Mouse (Mus musculus) kidney, postnatal 25 days (tissue): ENCODE measurements around the gene Setd4.

Experiments used
- DNase-seq, 2 experiments: peaks; one replicate each; pipeline ENCODE4 v3.0.0; 2021; ENCODE audit warnings: mixed read lengths in 2 of 2

Setd4 gene

DNA sequence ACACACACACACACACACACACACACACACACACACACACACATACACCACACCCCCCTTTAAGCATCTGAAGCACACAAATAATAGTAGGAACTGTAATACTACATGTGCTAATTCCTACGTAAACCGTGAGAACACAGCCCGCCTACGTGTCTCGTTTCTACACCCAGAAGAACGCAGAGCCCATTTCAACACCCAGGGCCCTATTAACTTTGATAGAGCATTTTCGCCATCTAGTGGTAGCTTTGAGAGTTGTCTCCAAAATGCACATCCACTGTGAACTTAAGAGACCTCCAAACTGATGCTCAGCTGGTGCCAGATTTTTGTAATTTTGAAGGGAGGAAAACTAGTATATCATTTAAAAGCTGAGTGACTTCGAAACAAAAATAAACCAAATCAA, 60.2 kb downstream of the Setd4 start:
- DNase-seq: peak in 1 of 2 experiments; percentile 65

DNA sequence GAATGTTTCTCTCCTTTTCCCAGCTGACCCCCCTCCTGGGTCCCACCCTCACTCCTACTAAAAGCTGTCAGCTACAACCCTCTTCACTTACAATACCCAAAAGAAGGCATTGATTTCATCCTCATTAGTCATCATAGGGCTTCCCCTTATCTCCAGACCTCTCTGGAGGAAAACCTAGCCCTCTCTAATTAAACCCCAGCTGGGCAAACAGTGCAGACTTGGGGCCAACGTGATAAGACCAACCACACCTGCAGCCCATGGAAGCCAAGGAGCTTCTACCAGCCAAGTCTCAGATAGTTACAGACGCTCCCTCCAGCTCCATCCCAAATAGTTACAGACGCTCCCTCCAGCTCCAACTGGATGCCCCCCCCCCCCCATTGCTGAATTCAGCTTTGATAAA, 64.0 kb downstream of the Setd4 start:
- no peak for DNase-seq

DNA sequence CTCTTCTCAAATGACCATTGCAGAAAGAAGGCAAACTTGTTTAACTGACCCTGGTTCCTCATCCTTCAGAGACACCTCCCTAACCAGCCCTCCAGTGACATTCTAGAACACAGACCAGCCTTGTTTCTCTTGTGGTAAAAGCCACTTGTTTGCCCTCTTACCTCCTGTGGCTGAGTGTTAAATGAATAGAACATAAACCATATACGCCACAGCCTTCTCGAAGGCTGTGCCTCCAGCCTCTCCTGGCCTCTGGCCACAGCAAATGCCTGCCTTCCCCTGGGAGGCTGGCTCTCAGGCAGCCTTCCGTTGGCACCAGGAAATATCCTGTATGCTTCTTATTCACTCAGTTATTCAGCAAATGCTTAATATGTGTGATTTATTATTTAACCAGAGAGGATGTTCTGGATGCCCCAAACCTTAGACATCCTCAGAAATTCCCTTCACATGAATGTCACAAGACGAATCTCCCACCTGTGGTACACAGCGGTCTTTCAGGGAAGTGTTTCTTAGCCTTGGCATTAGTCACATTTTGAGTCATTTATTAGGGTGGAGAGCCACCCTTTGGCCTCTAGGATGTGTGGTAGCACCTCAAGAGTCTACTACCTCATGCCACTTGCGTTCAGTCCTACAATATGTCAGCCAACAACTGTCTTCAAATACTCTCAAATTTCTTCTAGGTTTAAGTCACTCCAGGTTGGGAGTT, 68.6 kb downstream of the Setd4 start:
- DNase-seq: no peak
